Mouse (Mus musculus): ENCODE data around the gene Pacsin1.

Gene Pacsin1

GRCm38 (mm10) chr17:27724327-27724726 is 69.0 kb downstream of the Pacsin1 start:
- no peak for DNase-seq (ENCODE audit: low read depth, low spot score)

- DNase-seq (ENCODE audit: low read depth, low spot score): no peak
Measured at GRCm38 (mm10) chr17:27725011-27725410, 69.7 kb downstream of the Pacsin1 start.

GRCm38 (mm10) chr17:27725412-27725811 is 70.1 kb downstream of the Pacsin1 start:
- DNase-seq (ENCODE audit: low read depth, low spot score): no peak

GRCm38 (mm10) chr17:27726527-27726926 is 71.2 kb downstream of the Pacsin1 start:
- DNase-seq (ENCODE audit: low read depth, low spot score): no peak

GRCm38 (mm10) chr17:27728770-27729169 is 73.5 kb downstream of the Pacsin1 start, which contains the start of gene Spdef:
Gene Spdef, minus strand, starts transcription at chr17:27728955.
- no peak for DNase-seq (ENCODE audit: low read depth, low spot score)

GRCm38 (mm10) chr17:27732152-27732551 is 76.8 kb downstream of the Pacsin1 start:
- no peak for DNase-seq (ENCODE audit: low read depth, low spot score)

GRCm38 (mm10) chr17:27732694-27733093 is 77.4 kb downstream of the Pacsin1 start:
- no peak for DNase-seq (ENCODE audit: low read depth, low spot score)

- DNase-seq (ENCODE audit: low read depth, low spot score): no peak
Measured at GRCm38 (mm10) chr17:27734344-27735073, 79.2 kb downstream of the Pacsin1 start.

GRCm38 (mm10) chr17:27740961-27741360 is 85.7 kb downstream of the Pacsin1 start:
- DNase-seq (ENCODE audit: low read depth, low spot score): no peak

- DNase-seq (ENCODE audit: low read depth, low spot score): no peak
Measured at GRCm38 (mm10) chr17:27746446-27746845, 91.1 kb downstream of the Pacsin1 start.

GRCm38 (mm10) chr17:27748123-27748522 is 92.8 kb downstream of the Pacsin1 start:
- no peak for DNase-seq (ENCODE audit: low read depth, low spot score)

GRCm38 (mm10) chr17:27750451-27750942 is 95.2 kb downstream of the Pacsin1 start:
- DNase-seq (ENCODE audit: low read depth, low spot score): no peak

- DNase-seq (ENCODE audit: low read depth, low spot score): no peak
Measured at GRCm38 (mm10) chr17:27751314-27752202, 96.2 kb downstream of the Pacsin1 start.

GRCm38 (mm10) chr17:27760169-27760568 is 104.9 kb downstream of the Pacsin1 start:
- no peak for DNase-seq (ENCODE audit: low read depth, low spot score)
